Mouse (Mus musculus): Measurements from ENCODE around the gene Tasp1.

- TF ChIP-seq POLR2A (IDR thresholded peaks at IDR 0.05; ENCODE audit: borderline replicate concordance, insufficient read depth, low read length) (no peak), CTCF (IDR thresholded peaks at IDR 0.05; ENCODE audit: borderline replicate concordance, insufficient read depth, low read depth, low read length) (no peak)
Measured at GRCm38 (mm10) chr2:139792345-139793120, 274.1 kb downstream of the Tasp1 start.

Data from cerebellum, adult 2 months (tissue).